Mouse (Mus musculus): ENCODE measurements around the gene Hsp90ab1. TPM values are rescaled to one million over a fixed set of nuclear protein-coding genes. Genes with fewer than 3 reads are reported as not detected.
A peak's percentile ranks its signal among the peaks of the same experiment; 100 is the strongest.

Gene Hsp90ab1
- polyA plus RNA-seq, 1 experiment, result 1,562 TPM

- no peak overlapping the region for H3K4me3 ChIP-seq (ENCODE audit: insufficient read depth, low read length)
- no peaks in the 10 kb centered on the region; the same call in 1 of the 2 replicates for H3K4me1 ChIP-seq (ENCODE audit: control insufficient read depth, insufficient read depth, low read length)
- H3K27ac ChIP-seq (ENCODE audit: insufficient read depth, low read length), result no peak overlapping the region
- TF ChIP-seq POLR2A (IDR thresholded peaks at IDR 0.05; ENCODE audit: low read depth, low read length), result no peak
- TF ChIP-seq CTCF (IDR thresholded peaks at IDR 0.05; ENCODE audit: borderline replicate concordance, insufficient read depth, low read length), result no peak
These were observed 17.3 kb upstream of the Hsp90ab1 start for GRCm38 (mm10) chr17:45590410-45590809.

- Histone ChIP-seq H3K4me1 (ENCODE audit: control insufficient read depth, insufficient read depth, low read length) (peaks cover under 1% of the 10 kb centered on the region; the same call in 1 of the 2 replicates), H3K27ac (ENCODE audit: insufficient read depth, low read length) (no peak overlapping the region), H3K4me3 (ENCODE audit: insufficient read depth, low read length) (no peak overlapping the region)
- TF ChIP-seq CTCF (IDR thresholded peaks at IDR 0.05; ENCODE audit: borderline replicate concordance, insufficient read depth, low read length) (no peak), POLR2A (IDR thresholded peaks at IDR 0.05; ENCODE audit: low read depth, low read length) (no peak)
These were observed 16.8 kb upstream of the Hsp90ab1 start for GRCm38 (mm10) chr17:45589844-45590243.

DNA sequence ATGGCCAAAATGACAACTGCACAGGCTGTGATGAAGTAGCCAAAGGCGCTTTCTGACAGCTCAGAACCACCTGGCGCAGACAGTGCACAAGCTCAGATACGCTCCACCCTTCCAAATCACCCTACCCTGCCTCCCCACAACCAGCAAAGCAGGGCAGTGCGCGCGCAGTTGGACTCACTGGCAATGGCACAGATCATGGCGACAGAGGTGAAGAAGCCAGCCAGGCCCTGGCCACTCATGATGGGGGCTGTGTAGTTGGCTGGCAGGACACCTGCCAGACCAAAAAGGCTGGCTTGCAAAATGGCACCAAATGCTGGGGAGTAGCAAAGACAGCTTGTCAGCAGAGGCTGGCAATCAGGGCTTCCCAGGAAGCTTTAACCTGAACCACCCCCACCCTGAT is 16.2 kb upstream of the Hsp90ab1 start:
- Histone ChIP-seq H3K4me3 (ENCODE audit: insufficient read depth, low read length) (no peak overlapping the region), H3K4me1 (ENCODE audit: control insufficient read depth, insufficient read depth, low read length) (peaks cover 4% of the 10 kb centered on the region), H3K27ac (ENCODE audit: insufficient read depth, low read length) (no peak overlapping the region)
- TF ChIP-seq CTCF (IDR thresholded peaks at IDR 0.05; ENCODE audit: borderline replicate concordance, insufficient read depth, low read length), result no peak
- TF ChIP-seq POLR2A (IDR thresholded peaks at IDR 0.05; ENCODE audit: low read depth, low read length), result no peak

- H3K4me3 ChIP-seq (ENCODE audit: insufficient read depth, low read length), result no peak overlapping the region
- no peak overlapping the region for H3K27ac ChIP-seq (ENCODE audit: insufficient read depth, low read length)
- TF ChIP-seq POLR2A (IDR thresholded peaks at IDR 0.05; ENCODE audit: low read depth, low read length) (no peak), CTCF (IDR thresholded peaks at IDR 0.05; ENCODE audit: borderline replicate concordance, insufficient read depth, low read length) (no peak)
- H3K4me1 ChIP-seq (ENCODE audit: control insufficient read depth, insufficient read depth, low read length), result peaks cover 5% of the 10 kb centered on the region
These were observed 15.3 kb upstream of the Hsp90ab1 start for GRCm38 (mm10) chr17:45588370-45588769.

DNA sequence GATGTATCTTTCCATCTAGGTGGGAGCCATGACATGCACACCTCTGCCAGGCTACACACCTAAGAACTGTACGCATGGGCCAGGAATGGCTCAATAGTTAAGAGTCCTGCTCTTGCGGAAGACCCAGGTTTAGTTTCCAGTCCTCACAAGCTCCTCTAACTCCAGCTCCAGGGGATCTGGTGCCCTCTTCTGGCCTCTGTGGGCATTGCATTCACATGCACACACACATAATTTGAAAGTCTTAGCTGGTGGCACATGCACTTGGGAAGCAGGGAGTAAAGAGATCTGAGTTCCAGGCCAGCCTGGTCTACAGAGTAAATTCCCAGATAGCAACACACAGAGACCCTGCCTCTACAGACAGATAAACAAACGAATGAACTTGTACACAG is 13.4 kb upstream of the Hsp90ab1 start:
- no peak for TF ChIP-seq CTCF (IDR thresholded peaks at IDR 0.05; ENCODE audit: borderline replicate concordance, insufficient read depth, low read length)
- no peak for TF ChIP-seq POLR2A (IDR thresholded peaks at IDR 0.05; ENCODE audit: low read depth, low read length)
- no peak overlapping the region for H3K27ac ChIP-seq (ENCODE audit: insufficient read depth, low read length)
- peaks cover 5% of the 10 kb centered on the region for H3K4me1 ChIP-seq (ENCODE audit: control insufficient read depth, insufficient read depth, low read length)
- no peak overlapping the region for H3K4me3 ChIP-seq (ENCODE audit: insufficient read depth, low read length)

GRCm38 (mm10) chr17:45585725-45586448 is 12.8 kb upstream of the Hsp90ab1 start:
- no peak for TF ChIP-seq POLR2A (IDR thresholded peaks at IDR 0.05; ENCODE audit: low read depth, low read length)
- no peak for TF ChIP-seq CTCF (IDR thresholded peaks at IDR 0.05; ENCODE audit: borderline replicate concordance, insufficient read depth, low read length)
- no peak overlapping the region for H3K4me3 ChIP-seq (ENCODE audit: insufficient read depth, low read length)
- H3K4me1 ChIP-seq (ENCODE audit: control insufficient read depth, insufficient read depth, low read length), result peaks cover 5% of the 10 kb centered on the region
- H3K27ac ChIP-seq (ENCODE audit: insufficient read depth, low read length), result no peak overlapping the region

GRCm38 (mm10) chr17:45584939-45585678 is 12.0 kb upstream of the Hsp90ab1 start:
- Histone ChIP-seq H3K4me3 (ENCODE audit: insufficient read depth, low read length) (no peak overlapping the region), H3K27ac (ENCODE audit: insufficient read depth, low read length) (peak overlapping the region; percentile 55), H3K4me1 (ENCODE audit: control insufficient read depth, insufficient read depth, low read length) (peaks cover 5% of the 10 kb centered on the region)
- peak; percentile 56 for TF ChIP-seq CTCF (IDR thresholded peaks at IDR 0.05; ENCODE audit: borderline replicate concordance, insufficient read depth, low read length)
- no peak for TF ChIP-seq POLR2A (IDR thresholded peaks at IDR 0.05; ENCODE audit: low read depth, low read length)

GRCm38 (mm10) chr17:45584096-45584896 is 11.2 kb upstream of the Hsp90ab1 start:
- H3K27ac ChIP-seq (ENCODE audit: insufficient read depth, low read length), result peak overlapping the region; percentile 55
- no peak for TF ChIP-seq CTCF (IDR thresholded peaks at IDR 0.05; ENCODE audit: borderline replicate concordance, insufficient read depth, low read length)
- TF ChIP-seq POLR2A (IDR thresholded peaks at IDR 0.05; ENCODE audit: low read depth, low read length), result no peak
- no peak overlapping the region for H3K4me3 ChIP-seq (ENCODE audit: insufficient read depth, low read length)
- H3K4me1 ChIP-seq (ENCODE audit: control insufficient read depth, insufficient read depth, low read length), result peaks cover 5% of the 10 kb centered on the region

DNA sequence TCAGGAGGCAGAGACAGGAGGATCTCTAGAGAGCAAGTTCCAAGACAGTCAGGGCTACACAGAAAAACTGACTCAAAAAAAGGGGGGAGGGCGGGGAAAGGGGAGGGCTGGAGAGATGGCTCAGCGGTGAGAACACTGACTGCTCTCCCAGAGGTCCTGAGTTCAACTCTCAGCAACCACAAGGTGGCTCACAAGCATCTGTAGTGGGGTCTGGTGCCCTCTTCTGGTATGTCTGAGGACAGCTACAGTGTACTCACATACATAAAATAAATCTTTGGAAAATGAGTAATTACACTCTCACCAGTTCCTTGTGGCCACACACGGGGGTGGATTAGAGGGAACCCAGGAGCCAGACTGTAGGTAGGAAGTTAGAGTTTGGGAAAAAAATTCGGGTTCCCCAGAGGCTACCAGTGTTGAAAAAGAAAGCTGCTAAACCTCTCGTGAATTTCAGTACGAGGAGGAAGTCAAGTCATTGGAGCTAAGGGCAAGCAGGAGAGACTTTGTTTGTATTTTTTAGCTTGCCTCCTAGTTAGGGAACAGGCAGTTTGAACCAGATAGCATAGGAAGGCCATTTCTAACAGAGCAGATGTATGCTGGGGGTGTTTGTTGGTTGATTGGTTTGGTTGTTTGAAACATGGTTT is 9.8 kb upstream of the Hsp90ab1 start:
- Histone ChIP-seq H3K4me1 (ENCODE audit: control insufficient read depth, insufficient read depth, low read length) (peaks cover 5% of the 10 kb centered on the region), H3K27ac (ENCODE audit: insufficient read depth, low read length) (no peak overlapping the region)
- TF ChIP-seq POLR2A (IDR thresholded peaks at IDR 0.05; ENCODE audit: low read depth, low read length) (no peak), CTCF (IDR thresholded peaks at IDR 0.05; ENCODE audit: borderline replicate concordance, insufficient read depth, low read length) (0 out of 2 replicates have a peak, but pooled peaks have one; percentile 11)

More for the DNA sequence above, 9.8 kb upstream of the Hsp90ab1 start:
- H3K4me3 ChIP-seq (ENCODE audit: insufficient read depth, low read length), result no peak overlapping the region
